Mouse (Mus musculus) heart, postnatal 0 days (tissue): Measurements from ENCODE around the gene Fmod. TPM values are rescaled to one million over a fixed set of nuclear protein-coding genes. Genes with fewer than 3 reads are reported as not detected.

ENCODE experiments used
- ATAC-seq: fragments of 200-750 bp; cut with Nextera tagmentation; 2 replicates; pipeline ENCODE4 v1.8.0; 2017; ENCODE audit warnings: low read depth, moderate number of reproducible peaks, moderate library complexity; ENCODE audit not compliant: insufficient read depth
- DNase-seq: peaks from one replicate; pipeline ENCODE4 v3.0.0-alpha.2; 2016; ENCODE audit warnings: low spot score
- H3K27ac ChIP-seq: fragments of 300-500 bp; sonication (generic); 2 replicates; pipeline ENCODE4 v1.5.1; 2014; ENCODE audit warnings: low read depth, mild to moderate bottlenecking
- H3K27me3 ChIP-seq: fragments of 300-500 bp; sonication (generic); 2 replicates; pipeline ENCODE4 v1.6.1; 2014; ENCODE audit warnings: low read length, mixed read lengths; ENCODE audit not compliant: control insufficient read depth, insufficient read depth
- H3K36me3 ChIP-seq: fragments of 300-500 bp; sonication (generic); replicated peaks from 2 replicates; pipeline ENCODE4 v1.6.1; 2014; ENCODE audit warnings: low read length, mixed read lengths; ENCODE audit not compliant: control insufficient read depth, insufficient read depth
- H3K4me1 ChIP-seq: fragments of 300-500 bp; sonication (generic); 2 replicates; pipeline ENCODE4 v1.6.1; 2014; ENCODE audit warnings: antibody characterized with exemption; ENCODE audit not compliant: control insufficient read depth, insufficient read depth
- H3K4me2 ChIP-seq: fragments of 300-500 bp; sonication (generic); 2 replicates; pipeline ENCODE4 v1.6.1; 2014; ENCODE audit warnings: low read depth, mild to moderate bottlenecking, low read length, moderate library complexity
- H3K4me3 ChIP-seq: fragments of 300-500 bp; sonication (generic); 2 replicates; pipeline ENCODE4 v1.5.1; 2014; ENCODE audit warnings: low read depth, low read length
- H3K9ac ChIP-seq: fragments of 300-500 bp; sonication (generic); replicated peaks from 2 replicates; pipeline ENCODE4 v1.6.1; 2014; ENCODE audit warnings: low read depth, low read length, mixed read lengths
- H3K9me3 ChIP-seq: fragments of 300-500 bp; sonication (generic); replicated peaks from 2 replicates; pipeline ENCODE4 v1.6.1; 2016; ENCODE audit warnings: low read length; ENCODE audit not compliant: control insufficient read depth
- CTCF ChIP-seq: IDR thresholded peaks from 2 replicates; pipeline ENCODE4 v1.5.1; 2016; ENCODE audit warnings: antibody characterized with exemption, control low read depth, low read depth
- EP300 ChIP-seq: IDR thresholded peaks from 2 replicates; pipeline ENCODE4 v1.6.1; 2016; ENCODE audit warnings: antibody characterized with exemption, low read depth
- WGBS: fragments of 180-500 bp; shearing (Covaris S2); extraction: QIAGEN DNeasy Blood & Tissue Kit; methylation state at CpG from one replicate; pipeline ENCODE4 v1.1.7; 2014; 5-methylcytosine and 5-hydroxymethylcytosine counted together
- polyA plus RNA-seq: library from polyadenylated mRNA; unstranded; fragments of >200 nt; fragmentation: Nextera tagmentation; extraction: Ambion mirVana; gene quantifications from 2 replicates; pipeline ENCODE4 v1.2.1, GENCODE M21; 2015
- total RNA-seq: library from RNA; depleted of rRNA; stranded (reverse); fragments of >200 nt; gene quantifications from 2 replicates; pipeline ENCODE4 v1.2.3, GENCODE M21; 2014; ENCODE audit warnings: low replicate concordance

Gene Fmod
- total and polyA plus RNA-seq, 2 experiments from 2014 or later: 7.7 to 11.2 TPM

- WGBS: 71% methylated on average over 9 of the region's 9 CpGs
Observed at GRCm38 (mm10) chr1:134055666-134056245, 18.7 kb downstream of the Fmod start.

DNA sequence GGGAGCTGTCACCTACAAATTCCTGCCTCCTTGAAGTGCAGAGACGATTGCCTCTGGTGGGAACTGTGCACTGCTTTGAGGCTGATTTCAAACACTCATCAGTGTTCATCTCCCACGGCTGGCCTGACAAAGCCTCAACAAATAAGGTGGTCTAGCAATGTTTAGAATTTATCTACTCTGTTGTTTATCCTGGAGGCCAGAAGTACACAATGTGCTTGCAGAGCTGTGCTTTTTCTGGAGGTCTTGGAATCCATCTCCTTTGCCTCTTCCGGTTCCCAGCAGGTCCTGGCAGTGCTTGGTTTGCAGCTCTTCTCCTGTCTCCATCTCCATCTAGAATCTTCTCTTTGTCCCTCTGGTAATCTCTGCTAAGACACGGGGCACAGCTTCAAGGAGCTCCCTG lies 19.2 kb downstream of the Fmod start:
- ATAC-seq: no peak
- H3K27ac ChIP-seq: no peak overlapping the region
- no peak overlapping the region for H3K4me3 ChIP-seq
- H3K27me3 ChIP-seq: no peaks in the 10 kb centered on the region
- WGBS: 72% methylated on average over 4 of the region's 4 CpGs
- DNase-seq: no peak
- no peaks in the 10 kb centered on the region for H3K9me3 ChIP-seq
- H3K4me2 ChIP-seq: no peak overlapping the region
- peaks cover 16% of the 10 kb centered on the region for H3K4me1 ChIP-seq
- TF ChIP-seq CTCF: no peak
- TF ChIP-seq EP300: no peak
- H3K36me3 ChIP-seq: no peaks in the 10 kb centered on the region
- H3K9ac ChIP-seq: no peak overlapping the region

More at GRCm38 (mm10) chr1:134055666-134056245, 18.7 kb downstream of the Fmod start:
- ATAC-seq: no peak
- no peak for DNase-seq
- peaks cover 13% of the 10 kb centered on the region for H3K4me1 ChIP-seq
- TF ChIP-seq CTCF: no peak
- no peak for TF ChIP-seq EP300
- H3K27ac ChIP-seq: no peak overlapping the region
- no peaks in the 10 kb centered on the region for H3K27me3 ChIP-seq
- H3K9ac ChIP-seq: no peak overlapping the region
- no peaks in the 10 kb centered on the region for H3K36me3 ChIP-seq
- no peak overlapping the region for H3K4me2 ChIP-seq
- H3K4me3 ChIP-seq: no peak overlapping the region
- no peaks in the 10 kb centered on the region for H3K9me3 ChIP-seq

GRCm38 (mm10) chr1:134057736-134058135 lies 20.7 kb downstream of the Fmod start:
- no peak for ATAC-seq

GRCm38 (mm10) chr1:134058870-134059269 lies 21.8 kb downstream of the Fmod start:
- no peak for ATAC-seq

More at GRCm38 (mm10) chr1:134057736-134058135, 20.7 kb downstream of the Fmod start:
- Histone ChIP-seq H3K4me1 (peaks cover 30% of the 10 kb centered on the region), H3K9me3 (no peaks in the 10 kb centered on the region), H3K4me2 (no peak overlapping the region), H3K4me3 (no peak overlapping the region), H3K27me3 (no peaks in the 10 kb centered on the region), H3K9ac (no peak overlapping the region), H3K27ac (no peak overlapping the region), H3K36me3 (no peaks in the 10 kb centered on the region)
- TF ChIP-seq EP300: no peak
- TF ChIP-seq CTCF: no peak
- no peak for DNase-seq
- WGBS: 61% methylated on average over 8 of the region's 8 CpGs

DNA sequence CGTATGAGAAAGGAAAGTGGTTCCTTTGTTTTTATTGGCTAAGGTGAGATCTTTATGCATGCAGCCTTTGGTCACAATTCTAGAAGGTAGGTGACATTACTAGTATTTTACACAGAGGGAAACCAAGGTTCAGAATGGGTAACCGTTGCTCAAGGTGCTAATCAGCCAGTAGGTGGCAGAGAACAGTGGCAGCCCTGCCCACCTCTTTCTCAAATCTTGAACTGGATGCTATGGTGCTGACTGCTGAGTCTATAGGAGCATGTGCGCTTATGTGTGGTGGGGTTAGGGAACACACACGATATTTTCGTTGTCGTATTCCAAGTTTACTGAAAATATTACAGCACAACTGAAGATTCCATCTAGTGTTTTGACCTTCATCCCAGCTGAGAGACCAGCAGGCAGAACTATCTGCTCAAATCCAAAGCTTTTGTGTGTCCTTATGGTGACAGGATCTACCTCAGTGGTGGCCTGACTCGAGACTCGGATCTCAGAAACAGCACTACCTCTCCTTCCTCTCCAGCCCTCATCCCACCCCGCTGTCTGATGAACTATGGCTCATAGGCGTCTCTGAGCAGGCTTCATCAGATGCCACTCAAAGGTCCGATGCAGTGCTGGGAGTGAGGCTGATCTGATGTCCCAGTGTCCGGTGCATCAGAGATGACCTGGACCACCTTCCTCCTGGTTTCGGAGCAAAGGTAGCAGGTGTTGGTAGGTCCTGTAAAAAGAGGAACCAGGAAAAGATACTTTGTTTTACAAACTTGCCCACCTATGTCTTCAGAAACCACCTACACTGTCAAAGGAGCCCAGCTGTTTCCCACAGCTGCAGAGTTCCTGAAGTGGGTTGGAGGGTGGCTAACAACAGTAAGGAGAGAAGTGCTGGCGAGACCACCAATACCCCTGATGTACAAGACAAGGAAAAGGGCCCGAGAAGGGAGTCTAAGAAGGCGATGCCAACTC lies 23.0 kb downstream of the Fmod start:
- Histone ChIP-seq H3K27me3 (no peaks in the 10 kb centered on the region), H3K4me3 (peak overlapping the region; percentile 39), H3K9ac (peak overlapping the region; percentile 49; the same call in 1 of the 2 replicates), H3K4me2 (peak overlapping the region; percentile 68), H3K27ac (peak overlapping the region; percentile 97), H3K4me1 (peaks cover 52% of the 10 kb centered on the region), H3K9me3 (no peaks in the 10 kb centered on the region), H3K36me3 (no peaks in the 10 kb centered on the region)
- DNase-seq: no peak
- ATAC-seq: no peak
- 64% methylated on average over 16 of the region's 16 CpGs for WGBS
- TF ChIP-seq CTCF (peak; percentile 53), EP300 (no peak)

More at GRCm38 (mm10) chr1:134058870-134059269, 21.8 kb downstream of the Fmod start:
- Histone ChIP-seq H3K4me1 (peaks cover 42% of the 10 kb centered on the region), H3K27me3 (no peaks in the 10 kb centered on the region), H3K4me3 (no peak overlapping the region), H3K9ac (no peak overlapping the region), H3K9me3 (no peaks in the 10 kb centered on the region), H3K4me2 (no peak overlapping the region), H3K27ac (no peak overlapping the region), H3K36me3 (no peaks in the 10 kb centered on the region)
- TF ChIP-seq EP300 (no peak), CTCF (no peak)
- DNase-seq: no peak
- WGBS: 62% methylated on average over 6 of the region's 6 CpGs
